Mouse (Mus musculus): ENCODE data around the gene Myrip.

- TF ChIP-seq CTCF (IDR thresholded peaks at IDR 0.05; ENCODE audit: low read depth, low read length) (no peak), POLR2AphosphoS5 (IDR thresholded peaks at IDR 0.05; ENCODE audit: insufficient replicate concordance, low read depth, low read length) (no peak), GATA1 (IDR thresholded peaks at IDR 0.05; ENCODE audit: borderline replicate concordance, low read length) (no peak), TAL1 (conservative IDR thresholded peaks at IDR 0.05; ENCODE audit: low read depth, low read length) (no peak), GATA2 (IDR thresholded peaks at IDR 0.05; ENCODE audit: borderline replicate concordance, low read depth, low read length) (no peak)
Observed at GRCm38 (mm10) chr9:120320573-120320972, 19.3 kb downstream of the Myrip start.
